Mouse (Mus musculus): Measurements from ENCODE around the gene Nipsnap2.
"Not testable (repeated sequence)": the region's sequence is repeated elsewhere in the genome, so short reads cannot be mapped to it uniquely, and the experiment has no call there.

DNA sequence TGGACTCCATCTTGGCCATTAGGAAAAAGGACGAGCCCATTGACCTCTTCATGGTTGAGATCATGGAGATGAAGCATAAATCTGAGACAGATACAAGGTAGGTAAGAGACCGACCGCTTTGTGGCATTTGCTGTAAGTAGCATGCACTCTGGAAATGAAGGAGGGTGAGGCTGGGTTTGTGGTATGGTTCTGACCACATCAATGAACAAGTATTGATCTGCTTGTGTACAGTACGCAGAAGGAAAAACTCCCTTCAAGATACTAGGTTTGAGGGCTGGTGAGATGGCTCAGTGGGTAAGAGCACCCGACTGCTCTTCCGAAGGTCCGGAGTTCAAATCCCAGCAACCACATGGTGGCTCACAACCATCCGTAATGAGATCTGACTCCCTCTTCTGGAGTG is 65.7 kb downstream of the Nipsnap2 start:
- not testable (repeated sequence) for TF ChIP-seq TAL1, GATA1 (IDR thresholded peaks at IDR 0.05; ENCODE audit: low read length)
